Mouse (Mus musculus): ENCODE measurements around the gene Cpn1.

The Cpn1 gene

GRCm38 (mm10) chr19:43986069-43986794 is at the start of gene Cpn1:
TSS of gene Cpn1 (minus strand) at chr19:43986556.
- no peak for DNase-seq

- DNase-seq: no peak
Observed at GRCm38 (mm10) chr19:44033396-44033795, 47.0 kb upstream of the Cpn1 start.

- DNase-seq: no peak
Observed at GRCm38 (mm10) chr19:44032046-44032744, 45.8 kb upstream of the Cpn1 start.

GRCm38 (mm10) chr19:44030024-44030423 is 43.7 kb upstream of the Cpn1 start:
- DNase-seq: no peak

- DNase-seq: no peak
Observed at GRCm38 (mm10) chr19:44028972-44029371, 42.6 kb upstream of the Cpn1 start, which contains the start of gene Cyp2c23. TSS of gene Cyp2c23 (minus strand) at chr19:44029208.

GRCm38 (mm10) chr19:44026956-44027530 is 40.7 kb upstream of the Cpn1 start:
- no peak for DNase-seq

GRCm38 (mm10) chr19:44024921-44025585 is 38.7 kb upstream of the Cpn1 start:
- DNase-seq: no peak

DNA sequence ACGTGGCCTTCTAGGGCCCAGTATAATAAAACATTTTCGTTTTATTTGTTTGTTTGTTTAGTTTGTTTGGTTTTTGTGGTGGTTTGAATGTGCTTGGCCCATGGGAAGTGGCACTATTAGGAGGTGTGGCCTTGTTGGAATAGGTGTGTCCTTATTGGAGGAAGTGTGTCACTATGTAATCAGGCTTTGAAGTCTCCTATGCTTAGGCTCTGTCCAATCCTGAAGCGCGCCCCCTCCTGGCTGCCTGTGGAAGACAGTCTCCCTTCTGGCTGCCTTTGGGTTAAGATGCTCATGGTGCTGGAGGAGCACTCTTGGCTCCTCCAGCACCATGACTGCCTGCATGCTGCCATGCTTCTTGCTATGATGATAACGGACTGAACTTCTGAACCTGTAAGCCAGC is 36.7 kb upstream of the Cpn1 start:
- peak; percentile 73 for DNase-seq

GRCm38 (mm10) chr19:44021502-44021901 is 35.1 kb upstream of the Cpn1 start:
- no peak for DNase-seq

GRCm38 (mm10) chr19:44019739-44020138 is 33.4 kb upstream of the Cpn1 start:
- DNase-seq: no peak

DNA sequence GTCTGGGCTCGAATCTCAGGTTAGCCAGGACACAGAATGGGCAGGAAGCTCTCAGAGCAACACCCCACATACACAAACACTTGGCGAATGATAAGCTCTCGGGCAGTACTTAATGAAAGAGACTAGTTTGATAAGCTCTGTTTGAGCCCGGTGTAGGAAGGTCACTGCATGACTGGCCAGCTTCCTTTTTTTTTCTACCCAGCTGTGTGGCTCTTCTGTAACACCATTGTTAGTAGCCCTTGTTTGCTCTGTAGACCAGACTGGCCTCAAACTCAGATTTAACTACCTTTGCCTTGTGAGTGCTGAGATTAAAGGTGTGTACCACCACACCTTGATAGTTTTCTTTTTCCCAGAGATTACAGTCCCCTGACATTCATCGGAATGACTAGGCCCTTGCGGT is 27.5 kb upstream of the Cpn1 start:
- no peak for DNase-seq

- DNase-seq: no peak
Observed at GRCm38 (mm10) chr19:44008784-44009183, 22.4 kb upstream of the Cpn1 start.

DNA sequence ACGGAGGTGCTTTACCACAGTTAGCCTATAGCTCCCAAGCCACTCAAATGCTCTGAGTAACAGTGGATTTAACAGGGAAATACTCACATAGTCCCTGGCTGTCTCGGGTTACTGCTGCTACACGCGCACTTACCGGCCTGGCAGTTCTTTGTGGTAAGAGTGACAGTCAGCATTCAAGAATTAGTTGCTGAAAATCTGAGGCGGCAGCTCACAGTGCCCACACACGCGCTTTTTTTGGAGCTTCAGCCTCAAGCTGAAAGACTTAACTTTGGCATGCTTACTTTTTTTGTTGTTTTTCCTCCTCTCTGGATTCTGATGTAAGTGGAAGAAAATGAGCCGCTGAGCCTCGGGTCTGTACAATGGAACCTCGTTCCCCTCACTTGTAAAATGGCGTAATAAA is 20.8 kb upstream of the Cpn1 start:
- DNase-seq: no peak

DNA sequence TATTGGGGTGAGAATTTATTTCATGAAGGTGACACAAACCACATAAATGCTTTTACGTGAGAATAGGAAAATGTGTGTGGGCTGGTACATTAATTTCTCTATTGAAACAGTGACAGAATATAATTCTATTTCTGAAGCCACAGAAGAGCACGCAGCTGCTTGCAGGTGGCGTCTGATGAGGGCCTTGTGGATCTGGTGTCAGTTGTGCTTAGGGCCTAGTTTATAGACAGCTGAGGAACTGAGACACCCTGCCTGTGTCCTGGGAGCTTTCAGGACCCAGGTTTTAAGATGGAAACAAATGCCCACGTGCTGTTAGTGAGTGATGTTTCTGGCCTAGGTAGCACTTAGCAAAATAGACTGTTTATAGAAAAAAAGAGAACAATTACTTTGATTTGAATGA is 18.7 kb upstream of the Cpn1 start:
- DNase-seq: no peak

DNA sequence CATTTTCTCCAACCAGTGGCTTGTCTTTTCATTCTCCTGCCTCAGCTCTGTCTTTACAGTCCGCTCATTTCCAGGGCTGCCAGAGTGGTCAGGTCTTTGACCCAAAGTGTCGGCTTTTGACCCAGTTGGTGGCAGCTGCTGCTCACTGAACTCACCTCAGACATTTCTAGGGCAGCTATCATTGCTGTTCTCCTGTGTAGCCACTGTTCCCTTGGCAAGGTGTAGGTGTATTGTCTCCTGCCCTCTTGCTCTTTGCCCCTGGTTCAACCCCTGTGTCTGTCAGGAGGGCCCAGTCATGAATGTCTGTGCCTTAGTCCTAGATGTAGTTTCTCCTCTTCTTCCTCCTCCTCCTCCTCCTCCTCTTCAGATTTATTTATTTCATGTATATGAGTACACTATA is 17.9 kb upstream of the Cpn1 start:
- no peak for DNase-seq

DNA sequence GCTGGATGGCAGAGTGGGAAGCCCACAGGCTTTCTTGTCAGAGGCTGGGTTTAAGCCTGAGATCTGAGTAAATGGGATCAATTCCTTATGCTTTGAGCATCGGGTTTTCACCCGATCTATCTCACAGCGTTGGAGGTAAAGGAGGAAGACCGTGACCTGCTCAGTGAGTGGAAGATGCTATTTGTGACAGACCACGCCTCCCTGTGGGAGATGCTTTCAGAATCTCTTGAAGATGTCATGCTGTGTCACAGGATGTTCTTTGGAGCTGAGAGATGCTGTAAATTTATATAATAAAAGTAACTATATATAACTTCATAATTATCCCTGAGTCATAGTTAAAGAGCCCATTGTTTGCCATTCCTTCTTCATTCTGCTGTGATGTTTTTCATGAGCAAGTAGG is 14.4 kb upstream of the Cpn1 start:
- no peak for DNase-seq

DNA sequence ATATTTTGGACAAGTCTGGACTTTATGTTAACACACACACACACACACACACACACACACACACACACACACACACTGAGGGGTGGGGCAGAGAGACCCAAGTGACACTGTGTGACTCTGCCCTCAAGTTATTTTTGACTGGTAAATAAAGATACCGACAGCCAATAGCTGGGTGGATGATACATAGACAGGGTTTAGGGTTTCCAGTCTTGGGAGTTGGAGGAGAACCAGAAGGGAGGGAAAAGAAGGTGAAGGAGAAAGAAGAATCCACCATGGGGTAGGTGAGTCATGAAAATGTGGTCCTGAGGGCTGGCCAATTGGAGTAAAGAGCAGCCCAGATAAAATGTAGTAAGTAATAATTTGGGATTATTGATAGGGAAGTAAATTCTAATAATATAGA is 13.7 kb upstream of the Cpn1 start:
- no peak for DNase-seq

GRCm38 (mm10) chr19:43998802-43999527 is 12.6 kb upstream of the Cpn1 start:
- DNase-seq: no peak

DNA sequence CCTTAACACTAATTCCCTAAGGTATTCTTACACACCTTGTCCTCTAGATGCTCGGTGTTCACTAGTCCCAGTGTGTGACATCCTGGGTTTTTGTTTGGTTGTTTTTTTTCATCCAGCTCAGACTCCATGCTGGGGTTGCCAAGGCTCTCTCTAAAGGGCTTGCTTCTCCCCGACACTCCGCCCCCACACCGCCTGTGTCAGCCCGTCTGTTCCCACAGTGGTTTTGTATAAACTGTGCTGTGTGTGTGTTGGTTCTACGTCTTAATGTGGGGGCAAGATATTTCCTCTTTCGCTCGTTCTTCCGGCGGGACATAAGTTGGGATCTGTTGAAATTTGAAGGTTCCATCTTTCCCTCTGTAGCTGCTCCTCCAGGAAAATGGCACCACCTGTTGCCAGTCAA is 11.7 kb upstream of the Cpn1 start:
- no peak for DNase-seq

DNA sequence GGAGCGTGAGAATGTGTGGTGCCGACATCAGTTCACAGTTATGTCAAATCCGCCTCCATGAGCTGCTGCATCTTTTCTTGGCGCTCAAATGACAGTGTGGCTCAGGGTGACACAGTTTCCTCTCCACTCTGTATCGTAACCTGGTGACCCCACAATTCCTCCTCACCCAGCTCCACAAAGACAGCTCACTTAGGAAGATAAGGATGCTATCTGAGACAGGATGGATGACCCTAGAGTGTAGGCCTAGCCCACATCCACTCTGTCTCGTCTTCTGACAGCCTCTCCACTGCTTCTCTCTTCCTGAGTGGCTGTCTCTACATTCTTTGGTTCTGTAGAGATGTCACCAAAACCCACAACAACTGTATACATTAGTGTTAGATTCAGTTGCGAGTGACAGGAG is 9.1 kb upstream of the Cpn1 start:
- no peak for DNase-seq

DNA sequence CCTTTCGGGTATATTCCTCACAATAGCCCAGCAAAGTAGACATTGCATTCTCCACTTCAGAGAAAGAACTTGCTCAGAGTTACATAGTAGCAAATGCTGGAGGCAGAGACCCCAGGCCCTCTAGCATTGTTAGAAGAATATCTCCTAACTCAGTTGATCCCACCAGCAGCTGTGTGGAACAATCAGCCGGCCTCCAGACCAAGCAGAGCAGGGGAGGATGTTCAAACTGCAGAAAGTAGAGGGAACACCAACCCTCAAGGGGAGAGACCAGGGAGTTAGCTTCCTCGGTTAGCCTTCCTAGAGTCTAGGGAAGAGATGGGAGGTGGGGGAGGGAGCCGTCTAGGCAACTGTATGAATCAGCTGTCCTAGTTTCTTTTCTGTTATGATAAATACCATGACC is 6.1 kb upstream of the Cpn1 start:
- DNase-seq: no peak

DNA sequence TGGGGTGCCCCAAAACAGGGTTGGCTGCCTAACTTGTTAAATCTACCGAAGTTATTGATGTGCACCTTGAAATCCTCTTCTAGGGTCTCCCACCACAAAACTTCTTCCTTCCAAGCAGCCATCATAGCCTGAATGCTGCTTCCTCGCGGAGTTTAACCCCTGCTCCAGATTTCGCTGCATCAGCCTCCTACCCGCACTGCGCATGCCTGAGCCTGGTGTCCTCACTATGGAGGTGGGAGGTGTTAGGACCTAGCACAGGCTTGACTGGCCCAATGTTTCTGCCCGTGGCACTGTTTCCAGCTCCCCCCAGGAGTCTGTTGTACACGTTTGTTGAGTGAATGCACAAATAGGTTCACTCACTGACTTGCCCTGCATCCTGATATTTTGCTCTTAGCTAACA is 4.0 kb upstream of the Cpn1 start:
- DNase-seq: no peak

DNA sequence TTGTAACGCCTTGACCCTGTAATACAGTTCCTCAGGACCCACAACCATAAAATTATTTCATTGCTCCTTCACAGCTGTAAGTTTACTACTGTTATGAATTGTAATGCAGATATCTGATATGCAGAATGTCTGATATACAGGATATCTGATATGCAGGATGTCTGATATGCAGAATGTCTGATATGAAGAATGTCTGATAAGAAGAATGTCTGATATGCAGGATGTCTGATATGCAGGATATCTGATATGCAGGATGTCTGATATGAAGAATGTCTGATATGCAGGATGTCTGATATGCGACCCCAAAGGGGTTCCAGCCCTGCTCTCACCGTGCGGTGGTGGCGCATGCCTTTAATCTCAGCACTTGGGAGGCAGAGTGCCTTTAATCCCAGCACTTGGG is 4.4 kb downstream of the Cpn1 start:
- no peak for DNase-seq

All from thymus, postnatal 4 days (tissue).